Mouse (Mus musculus) erythroid progenitor cell, adult 5-6 weeks (primary cell): ENCODE measurements around the gene Cd79b. TPM values are rescaled to one million over a fixed set of nuclear protein-coding genes. Genes with fewer than 3 reads are reported as not detected.

Experiments used
- ATAC-seq: replicated peaks from 2 replicates; pipeline ENCODE4 v1.8.0; 2016; ENCODE audit warnings: moderate number of reproducible peaks, mild to moderate bottlenecking, moderate TSS enrichment, inconsistent platforms; ENCODE audit not compliant: poor library complexity, low FRiP score, severe bottlenecking
- total RNA-seq, 2 experiments: library from RNA; stranded (forward) in 1 of 2; stranded (reverse) in 1 of 2; fragments of 150-400 nt in 1 of 2; fragments of 186-747, 209-891 nt in 1 of 2; gene quantifications; 2 replicates each; pipeline versions ENCODE4 v1.2.3 to v1.2.4; 2015 to 2017; ENCODE audit warnings: low replicate concordance in 2 of 2

Gene Cd79b
- total RNA-seq, 2 experiments from 2014 or later, result 46.0 to 129 TPM

DNA sequence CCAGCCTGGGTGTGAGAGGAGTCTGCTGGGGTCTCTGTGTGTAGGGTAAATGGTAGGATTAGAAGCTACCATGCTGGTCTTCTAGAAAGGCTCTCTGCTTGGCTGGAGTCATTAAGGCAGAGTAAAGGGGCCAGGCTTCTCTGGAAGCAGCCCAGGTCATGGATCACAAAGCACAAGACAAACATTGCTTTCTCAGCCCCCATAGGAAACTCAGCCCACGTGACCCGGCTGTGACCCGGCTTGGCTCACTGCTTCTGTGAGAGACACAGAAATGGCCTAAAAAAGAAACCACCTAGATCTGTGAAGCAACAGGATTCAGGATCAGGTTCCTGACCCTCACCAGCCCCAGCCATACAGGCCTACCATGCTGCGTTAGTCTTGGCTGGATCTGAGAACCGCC is 10.3 kb upstream of the Cd79b start:
- ATAC-seq, result no peak

DNA sequence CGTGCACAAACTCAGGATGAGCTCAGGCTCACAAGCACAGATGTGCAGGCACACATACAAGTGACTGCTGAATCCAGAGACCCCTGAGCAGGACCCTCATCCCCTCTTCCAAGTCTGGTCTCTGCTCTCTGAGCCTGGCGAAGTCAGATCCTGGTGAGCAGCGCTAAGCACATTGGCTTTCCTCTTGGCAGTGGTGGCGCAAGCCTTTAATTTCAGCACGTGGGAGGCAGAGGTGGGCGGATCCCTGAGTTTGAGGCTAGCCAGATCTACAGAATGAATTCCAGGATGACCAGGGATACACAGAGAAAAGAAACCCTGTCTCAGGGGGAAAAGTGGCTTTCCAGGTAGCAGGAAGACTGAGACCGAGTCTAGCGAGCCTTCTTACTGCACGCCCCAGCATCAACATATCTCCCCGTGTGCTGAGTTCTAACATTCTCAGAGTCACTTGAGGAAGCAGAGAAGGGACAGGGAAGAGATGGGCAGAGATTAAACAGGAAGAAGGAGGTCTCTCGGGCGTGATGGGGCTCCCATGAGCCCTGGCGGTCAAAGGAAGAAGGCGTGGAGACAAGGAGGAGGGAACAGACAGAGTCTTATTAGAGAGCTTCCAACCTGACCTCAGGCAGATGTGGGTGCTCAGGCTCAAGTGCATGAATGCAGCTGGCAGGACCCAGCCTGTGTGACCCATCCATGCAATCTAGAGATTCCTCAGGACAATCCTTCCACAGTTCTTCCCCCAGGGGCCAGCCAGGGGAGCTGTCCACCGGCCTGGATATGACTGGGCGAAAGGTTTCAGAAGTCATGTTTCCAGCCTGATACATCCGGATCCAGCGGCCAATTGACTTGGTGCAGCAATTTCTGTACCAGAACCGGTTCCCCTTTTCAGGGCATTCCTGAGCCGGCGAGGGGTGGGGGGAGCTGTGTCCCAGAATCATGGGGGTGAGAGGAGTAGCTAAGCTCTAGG is 4.1 kb upstream of the Cd79b start:
- ATAC-seq, result no peak

- no peak for ATAC-seq
Observed at GRCm38 (mm10) chr11:106317801-106318200, 3.2 kb upstream of the Cd79b start.

DNA sequence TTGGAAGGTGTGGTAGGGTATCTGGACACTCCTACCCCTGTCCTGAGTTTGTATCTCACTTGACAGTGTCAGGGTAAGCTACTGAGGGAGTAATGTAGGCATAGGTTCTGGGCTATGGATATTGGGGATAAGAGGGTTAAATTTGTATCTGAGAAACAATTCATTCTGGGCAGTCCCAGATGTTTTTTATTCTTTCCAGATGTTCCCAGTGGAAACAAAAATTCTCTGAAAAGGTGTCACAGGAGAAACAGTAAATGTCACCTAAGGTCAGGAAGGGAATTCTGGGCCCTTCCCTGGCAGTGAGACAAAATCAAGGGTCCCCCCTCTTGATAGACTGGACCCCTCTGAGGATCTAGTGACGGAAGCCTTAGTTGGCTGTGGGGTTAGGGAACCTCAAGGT is 1.9 kb upstream of the Cd79b start:
- ATAC-seq, result no peak

DNA sequence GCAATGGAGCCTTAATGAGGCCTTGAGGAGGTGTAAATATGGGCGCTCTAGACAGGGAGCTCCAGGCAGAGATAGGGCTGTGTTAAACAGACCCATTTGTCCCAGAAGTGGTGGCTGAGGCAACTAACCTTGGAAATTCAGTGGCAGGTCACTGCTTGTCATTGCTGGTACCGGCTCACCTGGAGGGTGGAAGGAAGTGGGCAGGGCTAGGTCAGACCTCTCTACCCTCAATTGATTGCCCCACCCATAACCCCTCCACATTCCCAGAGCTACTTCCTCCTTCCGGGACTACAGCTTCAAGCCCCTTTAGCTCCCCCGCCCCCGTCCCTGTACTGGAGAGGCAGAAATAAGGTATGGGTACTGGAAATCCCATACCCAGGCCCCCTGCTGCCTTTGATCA is 1.0 kb downstream of the Cd79b start:
- no peak for ATAC-seq

DNA sequence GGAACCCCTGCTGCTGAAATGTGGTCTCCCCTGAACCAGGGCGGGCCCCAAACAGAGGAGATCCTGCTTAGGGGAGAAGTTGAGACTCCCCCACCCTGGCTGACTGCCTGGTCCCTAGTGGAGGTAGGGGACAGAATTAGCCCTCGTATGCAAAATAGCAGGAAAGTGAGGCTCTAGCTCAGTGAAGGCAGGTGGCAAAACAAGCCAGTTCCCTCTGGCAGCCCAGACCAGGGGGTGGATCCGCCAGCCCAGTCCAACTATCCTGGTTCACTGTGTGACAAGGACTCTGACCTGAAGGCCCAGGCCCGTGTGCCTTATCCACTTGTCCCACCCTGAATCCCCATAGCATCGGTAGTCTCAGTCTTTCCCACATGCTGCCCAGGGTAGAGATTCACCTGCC is 4.4 kb downstream of the Cd79b start:
- no peak for ATAC-seq

DNA sequence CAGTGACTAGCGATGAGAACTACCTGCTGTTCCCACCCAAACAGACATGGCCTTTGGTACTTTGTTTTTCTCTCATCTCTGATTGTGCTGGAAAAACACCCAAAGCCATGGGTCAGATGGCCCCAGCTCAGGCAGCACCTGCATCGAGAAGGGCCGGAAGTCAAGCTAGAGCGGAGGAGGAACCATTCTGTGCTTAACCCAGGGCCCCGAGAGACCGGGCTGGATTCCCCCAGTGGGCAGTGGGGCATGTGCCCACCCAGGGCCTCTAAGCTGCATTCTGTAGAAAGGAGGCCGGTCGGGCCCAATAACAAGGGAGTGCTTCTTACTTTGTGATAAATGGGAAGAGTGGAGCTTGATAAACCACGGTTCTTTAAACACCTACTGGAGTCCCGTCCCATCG is 6.4 kb downstream of the Cd79b start:
- ATAC-seq, result no peak

- ATAC-seq, result no peak
Observed at GRCm38 (mm10) chr11:106307432-106307831, 7.1 kb downstream of the Cd79b start.

DNA sequence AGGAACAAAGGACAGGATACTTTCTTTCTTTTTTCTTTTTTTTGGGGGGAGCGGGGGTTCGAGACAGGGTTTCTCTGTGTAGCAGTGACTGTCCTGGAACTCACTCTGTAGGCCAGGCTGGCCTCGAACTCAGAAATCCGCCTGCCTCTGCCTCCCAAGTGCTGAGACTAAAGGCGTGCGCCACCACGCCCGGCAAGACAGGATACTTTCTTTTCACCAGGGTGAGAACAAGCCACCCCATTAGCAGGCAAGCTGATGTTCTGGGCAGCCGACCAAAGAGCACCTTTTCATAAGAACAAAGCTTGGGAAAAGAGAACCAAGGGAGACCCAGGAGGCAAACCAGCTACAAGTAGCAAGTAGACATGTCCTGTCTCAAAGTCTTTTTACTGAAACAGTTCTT is 7.8 kb downstream of the Cd79b start:
- ATAC-seq, result no peak

DNA sequence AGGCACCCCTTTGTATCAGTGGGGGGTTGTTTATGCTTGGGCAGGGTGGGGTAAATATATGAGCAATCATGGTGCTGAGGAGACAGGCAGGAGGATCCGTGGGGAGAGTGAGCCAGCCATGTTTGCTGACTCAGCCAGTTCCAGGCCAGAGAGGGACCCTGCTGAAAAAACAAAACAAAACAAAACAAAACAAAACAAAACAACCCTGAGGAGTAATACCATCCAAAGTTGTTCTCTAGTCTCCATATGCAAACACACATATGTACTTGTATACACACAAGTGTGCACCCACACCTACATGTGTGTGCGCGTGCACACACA is 8.5 kb downstream of the Cd79b start:
- no peak for ATAC-seq

DNA sequence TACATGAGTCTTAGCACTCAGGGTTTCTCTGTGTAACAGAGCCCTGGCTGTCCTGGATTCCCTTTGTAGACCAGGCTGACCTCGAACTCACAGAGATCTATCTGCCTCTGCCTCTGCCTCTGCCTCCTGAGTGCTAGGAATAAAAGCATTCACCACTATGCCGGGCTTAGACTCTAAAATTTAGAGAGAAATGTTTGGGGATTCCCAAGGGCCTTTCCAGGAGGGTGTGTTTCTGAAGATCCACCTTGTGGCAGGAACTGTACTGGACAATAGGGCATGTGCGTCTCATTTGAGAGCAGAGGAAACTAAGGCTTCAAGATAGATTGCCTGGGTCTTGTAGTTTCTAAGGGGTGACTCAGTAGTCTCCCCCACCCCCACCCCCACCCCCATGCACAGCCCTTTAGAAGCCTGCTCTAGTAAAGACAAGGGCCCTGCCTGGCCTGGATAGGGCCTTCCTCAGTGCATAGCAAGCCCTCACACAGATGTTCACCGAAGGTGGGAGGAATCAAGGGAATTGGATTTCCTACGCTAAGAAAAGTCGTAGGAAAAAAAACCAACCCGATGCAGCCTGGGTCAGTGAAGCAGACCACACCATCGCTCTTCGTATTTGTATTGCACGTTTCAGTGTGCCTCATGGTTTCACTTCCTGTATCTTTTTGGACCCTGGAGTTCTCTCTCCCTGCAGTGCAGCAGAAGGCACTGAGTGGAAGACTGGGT is 9.1 kb downstream of the Cd79b start:
- no peak for ATAC-seq

DNA sequence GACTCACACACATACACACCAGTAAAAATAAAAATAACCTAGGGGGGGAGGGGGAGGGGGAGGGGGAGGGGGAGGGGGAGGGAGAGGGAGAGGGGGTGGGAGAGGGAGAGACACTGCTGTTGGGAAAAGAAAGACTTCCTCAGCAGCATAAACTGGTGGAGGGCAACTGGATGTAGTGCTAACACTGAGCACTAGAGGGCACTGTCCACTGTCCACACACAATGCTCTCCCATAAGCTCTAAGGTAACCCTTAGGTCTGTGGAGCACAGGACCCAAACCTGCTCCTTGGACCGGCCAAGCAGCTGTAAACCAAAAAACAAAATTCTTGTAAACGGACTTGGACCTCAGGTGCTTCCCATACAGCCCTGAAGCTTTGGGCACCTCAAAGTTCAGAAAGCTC is 11.9 kb downstream of the Cd79b start:
- peak; percentile 78 for ATAC-seq

- no peak for ATAC-seq
Observed at GRCm38 (mm10) chr11:106301765-106302164, 12.8 kb downstream of the Cd79b start, which contains the start of gene Gh. Gh (minus strand) TSS chr11:106301865.

DNA sequence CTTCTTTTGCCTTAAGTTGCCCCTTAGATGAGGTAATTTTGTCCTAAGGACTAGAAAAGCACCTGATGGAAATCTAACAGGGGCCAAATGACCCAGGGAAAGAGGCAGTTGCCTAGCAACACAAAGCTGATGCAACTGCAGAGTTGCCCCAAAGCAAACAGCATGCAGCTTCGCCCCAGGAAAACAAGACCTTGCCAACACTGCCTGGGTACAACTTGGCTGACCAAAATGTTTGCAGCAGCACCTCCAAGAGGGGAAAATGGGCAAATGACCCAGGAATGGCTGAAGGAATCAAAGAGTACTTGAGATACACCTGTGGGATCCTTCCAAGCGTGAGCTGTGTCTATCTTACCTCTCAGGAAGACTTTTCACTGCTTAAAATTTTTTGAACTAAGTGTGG is 22.7 kb downstream of the Cd79b start:
- ATAC-seq, result no peak

GRCm38 (mm10) chr11:106290376-106290775 is 24.2 kb downstream of the Cd79b start:
- ATAC-seq, result no peak

- 0 out of 2 replicates have a peak, but pooled peaks have one; percentile 54 for ATAC-seq
Observed at GRCm38 (mm10) chr11:106289369-106289768, 25.2 kb downstream of the Cd79b start.

DNA sequence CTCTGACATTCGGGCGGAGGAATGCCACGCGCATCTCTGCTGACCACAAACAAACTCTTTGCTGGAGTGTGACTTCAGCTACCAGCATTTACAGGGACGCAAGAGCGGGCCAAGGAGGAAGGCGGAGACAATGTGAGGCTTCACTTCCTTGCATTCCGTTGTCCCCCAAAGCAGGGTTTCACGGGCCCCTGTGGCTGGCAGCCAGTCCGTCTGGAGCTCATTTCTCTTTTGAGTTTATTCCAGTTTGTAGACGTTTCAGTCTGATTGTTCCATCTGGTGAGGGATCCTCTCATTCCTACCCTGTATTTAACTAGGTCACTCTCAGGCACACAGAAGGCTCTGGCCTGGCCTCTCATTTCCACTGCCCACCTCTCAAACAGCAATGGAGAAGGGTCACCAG is 27.6 kb downstream of the Cd79b start:
- no peak for ATAC-seq

DNA sequence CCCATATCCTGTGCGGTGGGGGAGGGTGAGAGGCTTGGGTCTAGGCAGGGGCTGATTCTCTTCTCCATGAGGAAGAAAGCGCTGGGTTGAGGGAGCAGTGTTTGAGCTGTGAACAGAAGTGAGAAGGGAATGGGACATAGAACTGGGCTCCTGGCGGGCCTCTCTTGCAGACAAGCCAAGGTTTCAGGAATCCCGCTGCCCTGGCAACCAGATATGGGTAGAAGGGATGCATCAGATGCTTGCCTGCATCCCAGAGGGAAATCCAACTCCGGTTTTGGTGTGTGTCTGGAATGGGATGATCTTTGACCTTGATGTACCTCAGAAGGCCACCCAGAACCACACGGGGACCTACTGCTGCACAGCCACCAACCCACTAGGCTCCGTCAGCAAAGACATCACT is 28.4 kb downstream of the Cd79b start:
- ATAC-seq, result no peak

- no peak for ATAC-seq
Observed at GRCm38 (mm10) chr11:106284126-106284525, 30.4 kb downstream of the Cd79b start.

DNA sequence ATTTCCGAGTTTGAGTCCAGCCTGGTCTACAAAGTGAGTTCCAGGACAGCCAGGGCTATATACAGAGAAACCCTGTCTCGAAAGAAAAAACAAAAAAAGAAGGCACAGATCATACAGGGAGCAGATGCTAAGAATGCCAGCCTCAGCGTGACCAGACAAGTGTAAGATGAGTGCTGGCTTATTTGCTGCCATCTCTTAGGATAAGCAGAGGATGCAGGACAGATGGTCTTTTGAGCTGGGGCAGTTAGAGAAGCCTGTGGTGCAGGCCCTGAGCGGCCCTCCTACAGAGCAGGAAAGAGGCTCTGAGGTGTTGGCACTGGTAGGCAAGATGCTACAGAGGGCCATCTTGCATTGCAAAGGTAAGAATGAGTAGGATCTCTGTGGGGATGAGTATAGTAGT is 31.2 kb downstream of the Cd79b start:
- ATAC-seq, result no peak

GRCm38 (mm10) chr11:106282452-106282851 is 32.1 kb downstream of the Cd79b start:
- no peak for ATAC-seq
